Mouse (Mus musculus) lung, adult 2 months (tissue): ENCODE results near the gene Cckar.

Source experiments
- CTCF ChIP-seq: fragments of 200-500 bp; IDR thresholded peaks from 2 replicates; pipeline ENCODE4 v1.5.1; 2011; ENCODE audit warnings: mild to moderate bottlenecking, low read length, control low read depth; ENCODE audit not compliant: insufficient read depth
- POLR2A ChIP-seq: fragments of 200-500 bp; IDR thresholded peaks from 2 replicates; pipeline ENCODE4 v1.6.1; 2011; ENCODE audit warnings: low read depth, mild to moderate bottlenecking, control low read depth, low read length, borderline replicate concordance; ENCODE audit errors: extremely low read depth

DNA sequence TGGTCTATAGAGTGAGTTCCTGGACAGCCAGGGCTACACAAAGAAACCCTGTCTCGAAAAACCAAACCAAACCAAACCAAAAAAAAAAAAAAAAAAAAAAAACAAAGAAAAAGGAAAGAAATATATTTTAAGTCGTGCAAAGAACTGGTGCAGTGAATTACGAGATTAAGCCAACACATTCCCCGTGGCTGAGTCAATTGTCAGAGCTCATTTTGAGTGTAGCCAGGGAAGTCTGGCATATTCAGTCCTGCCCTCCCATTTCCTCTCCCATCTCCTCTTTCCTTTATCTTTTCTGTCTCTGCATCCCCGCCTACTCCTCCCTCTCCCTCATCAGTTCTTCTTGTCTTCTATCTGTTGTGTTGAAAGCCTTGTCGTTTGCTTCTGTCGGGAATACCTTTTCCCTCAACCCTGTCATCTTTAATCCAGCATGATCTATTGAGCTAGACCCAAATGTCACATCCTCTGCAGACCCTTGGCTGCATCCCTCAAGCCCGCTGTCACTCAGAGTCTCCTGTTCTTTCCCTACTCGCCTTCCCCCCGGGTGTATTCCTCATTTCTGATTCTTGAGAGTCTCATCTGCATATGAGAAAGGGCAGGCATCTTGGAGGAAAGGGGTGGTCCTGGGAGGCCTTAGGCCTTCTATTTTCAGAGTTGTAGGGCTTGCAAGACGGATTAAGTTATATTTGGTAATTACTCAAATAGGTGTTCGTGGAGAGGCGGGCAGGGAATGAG lies 29.3 kb downstream of the Cckar start:
- TF ChIP-seq CTCF = no peak
- no peak for TF ChIP-seq POLR2A
